Mouse (Mus musculus) skeletal muscle tissue, adult 2 months (tissue): ENCODE data around the gene Rgl3.

ENCODE experiments used
- DNase-seq: peaks from one replicate; pipeline ENCODE4 v3.0.0-alpha.2; 2012; ENCODE audit warnings: low read depth, low spot score

The Rgl3 gene

GRCm38 (mm10) chr9:21923036-21923435 is 66.2 kb downstream of the Rgl3 start:
- no peak for DNase-seq
